Mouse (Mus musculus): ENCODE data around the gene Fam180a. TPM values are rescaled to one million over a fixed set of nuclear protein-coding genes. Genes with fewer than 3 reads are reported as not detected.
A peak's percentile ranks its signal among the peaks of the same experiment; 100 is the strongest.

The Fam180a gene
- polyA plus RNA-seq, 1 experiment from 2014 or later = 0.18 TPM

DNA sequence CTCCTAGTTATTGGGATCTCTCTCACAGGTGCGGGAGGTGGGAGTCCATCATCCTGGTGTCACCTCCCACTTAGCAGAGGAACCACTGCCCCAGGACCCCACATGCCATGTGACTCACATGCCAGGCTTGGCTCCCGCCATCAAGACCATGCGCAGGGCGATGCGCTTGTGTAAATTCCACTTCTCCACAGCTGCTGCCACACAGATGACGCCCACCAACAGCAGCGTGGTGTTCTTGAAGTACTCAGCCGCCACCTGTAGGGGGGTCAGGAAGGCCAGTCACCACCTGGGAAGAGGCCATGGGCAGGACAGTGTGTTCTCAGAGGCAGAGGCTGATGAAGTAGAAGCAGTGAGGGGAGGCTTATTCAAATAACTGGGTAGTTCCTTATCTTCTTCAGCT, 36.3 kb downstream of the Fam180a start:
- no peaks in the 10 kb centered on the region for H3K36me3 ChIP-seq (ENCODE audit: insufficient read depth, low read length)
- WGBS = 96% methylated on average over 8 of the region's 8 CpGs
- ATAC-seq (replicated peaks; ENCODE audit: low FRiP score, low read depth) (no peak), DNase-seq (ENCODE audit: low spot score) (no peak)
- H3K4me2 ChIP-seq (ENCODE audit: low read length) = no peak overlapping the region
- no peaks in the 10 kb centered on the region for H3K27me3 ChIP-seq (ENCODE audit: insufficient read depth, low read length)
- H3K27ac ChIP-seq = no peak overlapping the region
- no peak overlapping the region for H3K4me3 ChIP-seq (replicated peaks; ENCODE audit: low read depth, low read length)
- H3K9ac ChIP-seq (ENCODE audit: low read depth, low read length) = no peak overlapping the region
- H3K9me3 ChIP-seq (replicated peaks; ENCODE audit: low read length) = no peaks in the 10 kb centered on the region
- peaks cover 9% of the 10 kb centered on the region; the same call in 1 of the 2 replicates for H3K4me1 ChIP-seq (replicated peaks; ENCODE audit: insufficient read depth, low read length)
- no peak for TF ChIP-seq CTCF (IDR thresholded peaks at IDR 0.05; ENCODE audit: low read depth)

DNA sequence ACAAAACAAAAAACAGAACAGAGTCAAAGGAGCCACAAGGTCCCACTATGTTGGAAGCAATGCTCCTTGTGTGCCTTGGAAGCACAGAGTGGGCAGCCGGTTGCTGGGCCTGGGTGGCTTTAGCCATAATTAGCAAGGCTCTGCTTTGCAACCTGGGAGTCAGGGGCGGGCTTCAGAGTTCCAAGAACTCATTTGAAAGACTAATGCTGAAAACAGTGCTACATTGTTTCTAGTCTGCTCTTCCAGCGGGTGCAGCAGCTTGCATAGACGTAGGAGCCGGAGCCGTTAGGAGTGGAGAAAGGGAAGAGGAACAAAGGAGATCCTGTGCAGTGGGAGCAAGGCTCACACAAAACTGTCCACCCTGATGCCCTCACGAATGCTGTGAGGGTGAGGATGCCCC, 37.0 kb downstream of the Fam180a start:
- DNase-seq (ENCODE audit: low spot score) = no peak
- Histone ChIP-seq H3K27me3 (ENCODE audit: insufficient read depth, low read length) (no peaks in the 10 kb centered on the region), H3K9ac (ENCODE audit: low read depth, low read length) (no peak overlapping the region), H3K4me1 (replicated peaks; ENCODE audit: insufficient read depth, low read length) (peaks cover 9% of the 10 kb centered on the region; the same call in 1 of the 2 replicates), H3K36me3 (ENCODE audit: insufficient read depth, low read length) (no peaks in the 10 kb centered on the region), H3K27ac (0 out of 2 replicates have a peak overlapping the region, but pooled peaks have one; percentile 25), H3K4me3 (replicated peaks; ENCODE audit: low read depth, low read length) (no peak overlapping the region), H3K4me2 (ENCODE audit: low read length) (no peak overlapping the region), H3K9me3 (replicated peaks; ENCODE audit: low read length) (no peaks in the 10 kb centered on the region)
- WGBS = 60% methylated on average over 7 of the region's 7 CpGs
- no peak for ATAC-seq (replicated peaks; ENCODE audit: low FRiP score, low read depth)
- no peak for TF ChIP-seq CTCF (IDR thresholded peaks at IDR 0.05; ENCODE audit: low read depth)

DNA sequence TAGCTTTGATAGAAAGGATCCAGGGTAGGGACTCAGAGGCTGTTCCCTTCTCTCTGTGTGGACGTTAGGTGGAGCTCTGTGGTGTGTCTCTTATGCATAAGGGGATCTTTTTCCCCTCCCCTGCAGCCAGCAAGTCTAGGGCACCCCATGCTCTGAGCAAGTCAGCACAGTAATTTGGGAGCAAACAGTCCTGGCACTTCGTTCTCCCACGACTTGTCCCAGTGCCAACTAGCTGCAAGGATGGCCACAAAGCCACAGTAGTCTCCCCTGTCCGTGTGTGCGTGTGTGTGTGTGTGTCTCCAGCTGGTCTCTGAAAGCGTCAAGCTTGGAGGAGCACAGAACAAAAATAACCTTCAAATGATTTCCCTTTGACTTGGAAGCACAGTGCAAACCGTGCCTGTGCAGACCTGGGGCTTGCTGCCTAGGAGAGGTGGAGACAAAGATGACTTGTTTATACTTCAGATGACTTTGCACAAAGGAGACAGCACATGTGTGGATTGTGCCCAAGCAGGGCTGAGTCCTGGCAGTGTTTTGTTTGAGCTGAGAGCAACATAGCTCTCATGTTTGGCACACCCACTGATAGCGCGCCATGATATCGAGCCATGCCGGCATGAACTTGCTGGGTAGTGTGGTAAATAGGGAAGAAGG, 37.7 kb downstream of the Fam180a start:
- H3K9ac ChIP-seq (ENCODE audit: low read depth, low read length) = no peak overlapping the region
- peak; percentile 34 for DNase-seq (ENCODE audit: low spot score)

DNA sequence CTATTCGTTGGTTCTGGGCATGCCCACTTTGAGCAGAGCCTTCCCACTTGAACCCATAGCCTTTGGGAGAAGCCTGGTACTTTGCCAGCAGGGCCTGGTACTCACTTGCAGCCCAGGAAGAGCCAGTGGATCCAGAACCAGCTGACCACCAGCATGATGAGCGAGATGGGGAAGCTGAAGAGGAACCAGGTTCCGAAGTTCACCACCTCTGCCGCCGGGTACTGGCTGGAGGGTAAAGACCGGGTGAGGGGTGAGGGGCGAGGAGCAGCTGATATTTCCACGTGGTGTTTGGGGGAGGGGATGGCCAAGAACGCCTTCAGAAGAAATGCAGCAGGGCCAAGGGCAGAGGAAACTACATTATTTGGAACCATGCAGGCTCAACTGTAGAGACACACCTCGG, 46.6 kb downstream of the Fam180a start:
- ATAC-seq (replicated peaks; ENCODE audit: low FRiP score, low read depth) = peak; percentile 49

More for the DNA sequence above, 37.7 kb downstream of the Fam180a start:
- H3K4me2 ChIP-seq (ENCODE audit: low read length) = peak overlapping the region; percentile 4; the same call in 1 of the 2 replicates
- H3K27ac ChIP-seq = peak overlapping the region; percentile 25; the same call in 1 of the 2 replicates
- no peaks in the 10 kb centered on the region for H3K36me3 ChIP-seq (ENCODE audit: insufficient read depth, low read length)
- WGBS = 42% methylated on average over 11 of the region's 11 CpGs
- H3K27me3 ChIP-seq (ENCODE audit: insufficient read depth, low read length) = no peaks in the 10 kb centered on the region
- no peak overlapping the region for H3K4me3 ChIP-seq (replicated peaks; ENCODE audit: low read depth, low read length)
- TF ChIP-seq CTCF (IDR thresholded peaks at IDR 0.05; ENCODE audit: low read depth) = no peak
- peak; percentile 82 for ATAC-seq (replicated peaks; ENCODE audit: low FRiP score, low read depth)
- no peaks in the 10 kb centered on the region for H3K9me3 ChIP-seq (replicated peaks; ENCODE audit: low read length)
- peaks cover 9% of the 10 kb centered on the region; the same call in 1 of the 2 replicates for H3K4me1 ChIP-seq (replicated peaks; ENCODE audit: insufficient read depth, low read length)

DNA sequence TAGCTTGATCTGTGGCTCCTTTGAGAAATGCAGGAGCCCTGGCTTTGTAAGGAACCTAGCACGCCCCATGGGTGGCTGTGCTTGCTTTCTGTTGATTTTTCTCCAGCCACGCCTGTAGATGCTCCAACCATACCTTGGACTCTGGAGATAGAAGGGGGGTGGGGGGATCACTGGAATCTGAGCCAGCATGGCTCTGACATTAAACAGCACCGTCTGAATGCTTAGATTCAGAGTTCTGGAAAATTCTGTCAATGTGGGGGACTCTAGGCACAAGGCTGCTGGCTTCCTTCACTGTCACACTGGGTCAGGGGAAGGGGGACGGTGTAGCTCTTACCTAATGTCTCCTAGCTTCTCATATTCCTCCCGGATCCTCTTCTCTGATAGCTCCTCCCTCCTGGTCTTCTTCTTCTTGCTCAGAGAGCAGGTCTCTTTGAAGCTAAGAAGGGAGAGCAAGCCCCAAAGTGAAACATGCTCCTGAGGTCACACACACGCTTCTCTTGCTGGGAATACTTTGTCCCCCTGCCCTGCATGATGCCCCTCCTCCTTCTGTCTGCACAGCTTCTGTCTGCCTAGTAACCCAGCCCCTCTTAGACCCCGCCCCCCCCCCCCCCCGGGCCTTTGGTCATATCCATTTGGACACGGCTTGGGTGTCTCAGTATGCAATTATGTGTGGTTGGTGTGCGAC, 47.9 kb downstream of the Fam180a start:
- H3K4me2 ChIP-seq (ENCODE audit: low read length) = no peak overlapping the region
- no peaks in the 10 kb centered on the region for H3K27me3 ChIP-seq (ENCODE audit: insufficient read depth, low read length)
- no peaks in the 10 kb centered on the region for H3K9me3 ChIP-seq (replicated peaks; ENCODE audit: low read length)
- H3K4me1 ChIP-seq (replicated peaks; ENCODE audit: insufficient read depth, low read length) = no peaks in the 10 kb centered on the region
- H3K27ac ChIP-seq = no peak overlapping the region
- H3K4me3 ChIP-seq (replicated peaks; ENCODE audit: low read depth, low read length) = no peak overlapping the region
- no peak overlapping the region for H3K9ac ChIP-seq (ENCODE audit: low read depth, low read length)
- H3K36me3 ChIP-seq (ENCODE audit: insufficient read depth, low read length) = no peaks in the 10 kb centered on the region
- no peak for ATAC-seq (replicated peaks; ENCODE audit: low FRiP score, low read depth)
- 52% methylated on average over 9 of the region's 10 CpGs for WGBS
- TF ChIP-seq CTCF (IDR thresholded peaks at IDR 0.05; ENCODE audit: low read depth) = no peak
- DNase-seq (ENCODE audit: low spot score) = no peak

More for the DNA sequence above, 46.6 kb downstream of the Fam180a start:
- Histone ChIP-seq H3K27ac (no peak overlapping the region), H3K9ac (ENCODE audit: low read depth, low read length) (no peak overlapping the region), H3K36me3 (ENCODE audit: insufficient read depth, low read length) (no peaks in the 10 kb centered on the region), H3K4me1 (replicated peaks; ENCODE audit: insufficient read depth, low read length) (no peaks in the 10 kb centered on the region), H3K4me3 (replicated peaks; ENCODE audit: low read depth, low read length) (no peak overlapping the region), H3K9me3 (replicated peaks; ENCODE audit: low read length) (no peaks in the 10 kb centered on the region), H3K4me2 (ENCODE audit: low read length) (no peak overlapping the region), H3K27me3 (ENCODE audit: insufficient read depth, low read length) (no peaks in the 10 kb centered on the region)
- TF ChIP-seq CTCF (IDR thresholded peaks at IDR 0.05; ENCODE audit: low read depth) = no peak
- DNase-seq (ENCODE audit: low spot score) = no peak
- WGBS = 79% methylated on average over 10 of the region's 10 CpGs

DNA sequence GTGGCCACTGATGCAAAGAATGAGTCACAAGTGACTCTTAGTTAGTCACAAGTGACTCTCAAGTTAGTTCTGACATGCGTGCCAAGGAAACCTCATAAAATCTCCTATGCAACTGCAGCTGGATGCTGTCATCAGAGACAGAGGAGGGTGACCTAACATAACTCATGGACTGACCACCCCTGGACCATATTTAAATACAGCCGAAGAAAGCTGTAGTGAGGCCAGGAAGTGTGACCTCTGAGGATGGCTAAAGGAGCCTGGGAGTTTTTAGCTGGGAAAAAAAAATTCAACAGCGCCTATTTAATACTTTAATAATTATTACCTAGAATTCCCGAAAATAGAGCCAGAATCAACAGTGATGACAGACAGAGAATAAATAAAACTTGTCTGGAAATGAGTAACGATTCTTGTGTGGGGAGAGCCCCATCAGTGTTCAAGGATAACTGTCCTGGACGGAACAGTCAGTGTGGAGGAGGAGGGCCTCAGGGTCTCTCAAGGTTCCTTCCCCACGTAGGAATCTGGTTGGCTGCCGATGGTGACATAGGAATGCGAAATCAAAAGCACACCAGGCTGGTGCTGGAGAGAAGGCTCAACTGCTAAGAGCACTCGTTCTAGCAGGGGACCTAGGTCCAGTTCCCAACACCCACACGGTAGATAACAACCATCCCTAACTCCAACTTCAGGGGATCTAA, 52.4 kb downstream of the Fam180a start:
- Histone ChIP-seq H3K36me3 (ENCODE audit: insufficient read depth, low read length) (no peaks in the 10 kb centered on the region), H3K9me3 (replicated peaks; ENCODE audit: low read length) (no peaks in the 10 kb centered on the region), H3K4me2 (ENCODE audit: low read length) (no peak overlapping the region), H3K27ac (no peak overlapping the region), H3K27me3 (ENCODE audit: insufficient read depth, low read length) (no peaks in the 10 kb centered on the region), H3K4me1 (replicated peaks; ENCODE audit: insufficient read depth, low read length) (no peaks in the 10 kb centered on the region), H3K9ac (ENCODE audit: low read depth, low read length) (no peak overlapping the region), H3K4me3 (replicated peaks; ENCODE audit: low read depth, low read length) (no peak overlapping the region)
- peak; percentile 91 for DNase-seq (ENCODE audit: low spot score)
- peak; percentile 78; the same call in 1 of the 2 replicates for ATAC-seq (replicated peaks; ENCODE audit: low FRiP score, low read depth)
- no peak for TF ChIP-seq CTCF (IDR thresholded peaks at IDR 0.05; ENCODE audit: low read depth)
- 31% methylated on average over 11 of the region's 11 CpGs for WGBS
